Mouse (Mus musculus) gastrocnemius, postnatal 25 days (tissue): Measurements from ENCODE around the gene Tmem203. TPM values are rescaled to one million over a fixed set of nuclear protein-coding genes. Genes with fewer than 3 reads are reported as not detected.

ENCODE experiments used
- DNase-seq: peaks from one replicate; pipeline ENCODE4 v3.0.0; 2022
- total RNA-seq, 2 experiments: library from RNA; stranded (reverse); gene quantifications; 1 replicate in 1 of 2; 2 replicates in 1 of 2; pipeline ENCODE4 v1.2.3; 2021

Gene Tmem203
- total RNA-seq, 2 experiments from 2014 or later = 10.3 to 11.3 TPM

DNA sequence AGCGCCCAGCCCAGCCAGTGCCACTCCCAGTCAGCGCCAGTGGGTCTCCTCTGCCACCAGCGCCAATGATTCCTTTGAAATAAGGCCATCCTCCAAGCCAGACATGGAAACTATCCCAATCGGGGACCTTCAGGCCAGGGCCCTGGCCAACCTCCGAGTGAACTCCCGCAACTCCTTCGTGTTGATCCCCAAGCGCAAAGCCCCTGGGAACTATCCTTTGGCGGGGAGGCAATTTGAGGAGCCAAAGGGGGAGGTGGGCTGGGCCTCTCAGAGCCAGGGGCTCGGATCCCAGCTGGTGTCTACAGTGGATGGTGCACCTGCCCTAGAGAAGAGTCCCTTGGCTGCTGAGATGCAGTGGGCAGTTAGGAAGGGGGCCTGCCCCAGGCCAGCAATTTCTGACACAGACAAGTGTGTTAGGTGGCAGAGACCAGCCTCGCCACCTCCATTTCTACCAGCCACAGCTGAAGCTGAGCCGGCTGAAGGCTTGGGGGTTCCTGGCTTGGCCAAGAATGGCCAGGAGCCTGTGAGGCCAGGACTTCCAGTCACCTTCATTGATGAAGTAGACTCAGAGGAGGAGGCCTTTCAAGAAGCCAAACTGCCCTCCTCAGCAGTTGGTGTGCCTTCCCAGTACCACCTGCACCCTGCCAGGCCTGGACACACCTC is 8.5 kb downstream of the Tmem203 start:
- DNase-seq = no peak

DNA sequence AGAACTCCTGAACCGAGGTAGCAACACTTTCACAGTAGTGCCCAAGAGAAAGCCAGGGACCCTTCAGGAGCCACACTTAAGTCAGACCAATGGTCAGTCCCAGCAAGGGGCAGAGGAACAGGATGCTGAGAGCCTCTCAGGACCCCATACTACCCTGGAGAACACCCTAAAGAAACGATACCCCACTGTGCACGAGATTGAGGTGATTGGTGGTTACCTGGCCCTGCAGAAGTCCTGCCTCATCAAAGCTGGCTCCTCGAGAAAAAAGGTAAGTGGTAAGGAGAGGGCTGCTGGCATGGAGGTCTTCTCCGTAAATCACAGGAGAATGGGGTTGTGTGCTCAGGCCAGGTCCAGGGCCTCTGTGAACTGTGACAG is 9.0 kb downstream of the Tmem203 start:
- no peak for DNase-seq

DNA sequence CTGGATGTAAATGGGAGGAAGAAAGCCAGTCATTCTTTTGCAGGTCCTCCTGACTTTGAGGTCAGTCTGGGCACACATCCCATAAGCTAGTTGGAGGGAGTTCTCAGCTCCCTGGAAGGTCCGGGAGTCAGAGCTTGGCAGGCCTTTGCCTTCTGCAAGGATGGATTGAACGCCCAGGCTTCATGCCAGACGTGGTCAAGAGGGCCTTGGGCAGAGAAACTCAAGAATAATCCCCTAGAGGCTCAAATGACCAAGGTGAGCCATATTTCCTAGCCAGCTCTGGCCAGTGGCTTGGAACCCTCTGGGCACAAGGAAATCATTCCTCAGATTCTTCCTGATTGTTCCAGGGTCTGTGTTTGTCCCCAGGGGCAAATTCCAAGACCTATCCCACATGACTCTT is 9.6 kb downstream of the Tmem203 start:
- DNase-seq = no peak

DNA sequence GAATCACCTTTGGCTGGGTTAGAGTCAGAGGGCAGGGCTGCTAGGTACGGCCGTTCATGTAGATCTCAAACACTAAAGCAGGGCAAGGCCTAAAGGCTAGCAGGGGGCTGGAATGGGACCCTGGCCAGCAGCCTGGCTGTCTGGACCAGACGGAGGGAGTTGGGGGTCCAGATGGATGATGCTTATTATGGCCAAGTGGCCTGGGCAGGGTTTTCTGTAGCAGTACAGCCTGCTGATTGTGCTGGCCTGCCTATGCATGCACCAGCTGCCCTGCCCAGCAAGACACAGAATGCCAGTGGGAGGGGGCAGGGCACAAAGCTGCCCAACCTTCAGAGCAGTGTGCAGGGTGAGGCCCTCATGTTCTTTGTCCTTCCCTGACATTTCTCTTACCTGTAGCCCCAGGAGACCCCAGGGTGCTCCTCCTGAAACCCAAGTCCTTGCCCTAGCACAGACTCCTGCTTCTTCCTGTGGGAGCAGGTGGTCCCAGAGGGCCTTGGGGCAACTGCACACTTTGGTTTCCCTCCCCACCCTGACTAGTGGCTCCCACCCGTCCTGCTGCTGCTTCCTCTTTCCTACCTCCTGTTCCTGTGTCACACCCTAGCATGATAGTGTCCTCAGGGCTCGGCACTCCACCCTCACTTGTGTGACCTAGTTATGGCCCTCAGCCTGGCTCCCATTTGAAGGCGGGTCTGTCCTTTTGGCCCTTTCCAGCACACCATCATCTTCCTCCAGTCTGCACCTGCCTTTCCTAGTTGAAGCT is 10.8 kb downstream of the Tmem203 start:
- DNase-seq = peak; percentile 16

DNA sequence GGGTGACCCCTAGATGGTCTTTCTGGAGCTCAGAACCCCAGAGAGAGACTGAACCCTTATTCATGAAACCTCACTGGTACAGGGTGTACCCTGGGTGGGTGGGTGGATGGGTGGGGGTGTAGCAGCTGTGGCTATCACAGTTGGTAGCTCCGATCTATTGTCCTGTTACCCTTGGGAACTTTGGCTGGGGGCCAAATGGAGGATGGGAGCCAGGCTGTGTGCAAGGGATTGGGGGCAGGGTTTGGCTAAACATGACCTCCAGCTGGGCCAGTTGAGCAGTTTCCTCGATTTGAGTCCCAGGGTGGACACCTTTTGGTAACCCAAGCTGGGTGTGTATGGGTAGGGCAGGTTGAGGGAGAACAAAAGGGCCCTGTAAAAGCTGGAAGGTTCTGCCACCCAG is 11.5 kb downstream of the Tmem203 start:
- DNase-seq = peak; percentile 40

DNA sequence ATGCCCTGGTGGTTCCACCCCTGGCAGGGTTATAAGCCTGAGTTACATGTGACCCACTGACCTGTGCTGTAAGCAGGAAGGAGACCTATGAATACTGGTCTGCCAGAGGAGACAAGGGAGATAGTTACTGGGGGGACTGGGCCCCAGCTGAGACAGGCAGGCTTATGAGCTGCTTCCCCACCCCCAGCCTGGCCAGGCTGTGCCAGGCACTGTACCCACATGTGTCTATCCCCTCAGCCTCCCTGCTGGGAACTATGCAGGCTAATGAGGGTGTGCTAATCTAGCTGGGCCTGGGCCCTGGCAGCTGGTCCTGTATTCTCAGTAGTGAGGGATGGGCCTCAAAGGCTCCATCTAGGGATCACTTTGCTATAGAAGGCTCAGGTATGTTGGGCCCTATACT is 12.0 kb downstream of the Tmem203 start:
- no peak for DNase-seq

DNA sequence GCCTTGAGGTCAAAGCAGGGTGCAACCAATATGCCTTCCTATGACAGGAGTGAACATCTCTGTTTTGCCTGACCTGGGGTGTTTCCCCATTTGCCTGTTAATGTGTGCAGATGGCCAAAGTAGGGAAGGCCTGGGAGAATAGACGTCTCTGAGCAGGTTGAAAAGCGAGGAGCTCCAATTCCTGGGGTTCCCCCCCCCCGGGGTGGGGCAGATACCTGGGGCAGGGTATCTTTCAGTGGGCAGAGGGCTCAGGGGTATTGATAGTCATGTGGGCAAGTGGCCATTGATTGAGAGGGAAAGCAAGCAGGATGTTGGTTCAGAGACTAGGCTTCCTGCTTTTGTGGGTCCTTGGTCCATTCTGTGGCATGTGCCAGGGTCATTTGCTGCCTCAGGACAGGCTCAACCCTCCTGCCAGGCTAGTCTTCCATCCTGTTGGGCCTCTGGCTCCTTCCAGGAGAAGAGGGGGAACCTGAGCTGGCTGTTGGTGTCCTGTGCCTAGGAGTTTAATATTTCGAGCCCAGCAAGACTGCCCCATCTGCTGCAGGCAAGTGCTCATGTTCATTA is 12.6 kb downstream of the Tmem203 start:
- DNase-seq = no peak

DNA sequence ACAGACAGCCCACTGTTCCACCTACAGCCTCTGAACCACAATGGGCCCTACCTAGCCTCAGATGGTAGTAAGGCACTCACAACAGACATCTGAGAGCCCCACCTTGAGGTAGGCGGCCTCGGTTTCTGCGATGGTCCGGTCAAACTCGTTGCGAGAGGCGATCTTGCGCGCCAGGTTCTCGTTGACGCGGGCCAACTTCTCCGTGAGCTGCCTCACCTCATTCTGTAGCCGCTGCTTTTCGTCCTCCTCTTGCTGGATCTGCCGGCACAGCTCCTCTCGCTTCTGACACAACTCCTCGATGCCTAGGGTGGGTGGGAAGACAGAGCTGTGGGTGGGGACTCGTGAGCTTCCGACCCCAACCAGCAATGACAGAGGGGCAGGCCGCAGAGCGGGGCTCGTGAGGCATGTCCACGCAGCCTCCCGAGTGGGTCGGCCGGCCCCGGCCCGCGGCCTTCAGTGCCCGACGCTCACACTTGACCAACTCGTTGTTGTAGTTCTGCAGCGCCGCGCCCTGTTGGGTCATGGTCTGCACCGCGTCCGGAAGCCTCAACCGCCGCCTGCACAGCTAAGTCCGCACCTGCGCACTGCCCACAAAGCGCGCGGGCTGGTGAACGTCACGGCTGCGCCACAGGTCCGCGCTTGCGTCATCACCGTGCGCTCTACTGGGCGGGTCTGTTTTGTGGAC is 16.7 kb downstream of the Tmem203 start, which contains the start of the genes Ssna1 and Anapc2:
Gene Ssna1, minus strand, starts transcription at position 612 of the 685 bp plus-strand sequence.
Gene Anapc2, plus strand, starts transcription at position 652 of the 685 bp plus-strand sequence.
- peak; percentile 95 for DNase-seq

DNA sequence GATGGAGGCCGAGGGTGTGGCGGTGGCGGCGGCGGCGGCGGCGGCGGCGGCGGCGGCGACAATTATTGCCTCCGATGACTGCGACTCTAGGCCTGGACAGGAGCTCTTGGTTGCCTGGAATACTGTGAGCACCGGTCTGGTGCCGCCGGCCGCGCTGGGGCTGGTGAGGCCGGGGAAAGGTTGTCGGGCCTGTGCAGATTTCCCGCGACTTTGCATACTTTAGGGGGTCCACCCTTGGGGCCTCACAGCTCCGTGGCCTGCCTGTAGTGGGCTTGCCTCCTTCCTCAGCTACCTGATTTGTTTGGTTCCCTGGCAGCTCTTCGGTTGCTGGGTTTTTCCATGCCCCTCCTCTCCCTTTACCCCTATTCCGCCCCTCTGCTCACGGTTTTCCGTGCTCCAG is 17.3 kb downstream of the Tmem203 start:
- no peak for DNase-seq

DNA sequence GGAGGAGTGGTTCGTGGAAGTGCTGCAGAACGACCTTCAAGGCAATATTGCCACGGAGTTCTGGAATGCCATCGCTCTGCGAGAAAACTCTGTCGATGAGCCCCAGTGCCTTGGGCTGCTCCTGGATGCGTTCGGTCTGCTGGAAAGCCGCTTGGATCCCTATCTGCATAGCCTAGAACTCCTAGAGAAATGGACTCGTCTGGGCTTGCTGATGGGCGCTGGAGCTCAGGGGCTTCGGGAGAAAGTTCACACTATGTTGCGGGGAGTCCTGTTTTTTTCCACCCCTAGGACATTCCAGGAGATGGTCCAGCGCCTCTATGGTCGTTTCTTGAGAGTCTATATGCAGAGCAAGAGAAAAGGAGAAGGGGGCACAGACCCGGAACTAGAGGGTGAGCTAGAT is 17.8 kb downstream of the Tmem203 start:
- DNase-seq = no peak

DNA sequence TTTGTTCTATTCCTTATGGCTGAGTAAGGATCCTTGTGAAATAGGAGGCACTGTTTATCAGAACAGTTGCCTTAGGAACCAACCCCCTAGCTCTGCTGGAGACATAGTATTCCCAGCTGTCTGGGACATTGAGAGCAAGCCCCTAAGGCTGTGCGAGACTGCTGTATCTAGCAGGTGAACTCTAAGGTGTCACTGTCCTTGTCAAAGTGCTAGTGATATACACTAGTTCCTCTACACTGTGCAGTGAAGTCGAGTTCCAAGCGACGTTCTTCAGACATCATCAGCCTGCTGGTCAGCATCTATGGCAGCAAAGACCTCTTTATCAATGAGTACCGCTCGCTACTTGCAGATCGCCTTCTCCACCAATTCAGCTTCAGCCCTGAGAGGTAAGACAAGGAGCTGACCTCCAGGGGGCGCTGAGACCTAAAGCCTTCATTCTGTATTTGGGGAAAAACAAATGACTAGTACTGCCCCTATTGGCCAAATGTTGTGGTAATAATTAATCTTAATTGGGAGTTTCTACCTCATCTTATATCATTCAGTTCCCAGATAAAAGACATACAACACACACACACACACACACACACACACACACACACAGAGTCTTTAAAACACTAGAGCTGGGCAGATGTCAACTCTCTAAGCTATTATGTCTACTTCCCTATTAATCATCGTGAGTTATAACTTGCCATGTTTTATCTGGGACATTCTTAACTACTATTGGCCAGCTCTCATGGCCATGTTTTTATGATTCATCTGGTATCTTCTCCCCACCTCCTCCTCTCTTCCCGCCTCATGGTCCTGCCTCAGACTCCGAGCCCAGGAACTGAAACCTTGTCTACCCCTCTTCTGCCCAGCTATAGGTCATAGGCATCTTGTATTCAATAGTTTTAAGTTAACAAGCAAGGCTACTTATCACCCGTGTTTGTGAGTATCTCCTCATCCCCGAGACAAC is 24.0 kb downstream of the Tmem203 start:
- DNase-seq = peak; percentile 38

DNA sequence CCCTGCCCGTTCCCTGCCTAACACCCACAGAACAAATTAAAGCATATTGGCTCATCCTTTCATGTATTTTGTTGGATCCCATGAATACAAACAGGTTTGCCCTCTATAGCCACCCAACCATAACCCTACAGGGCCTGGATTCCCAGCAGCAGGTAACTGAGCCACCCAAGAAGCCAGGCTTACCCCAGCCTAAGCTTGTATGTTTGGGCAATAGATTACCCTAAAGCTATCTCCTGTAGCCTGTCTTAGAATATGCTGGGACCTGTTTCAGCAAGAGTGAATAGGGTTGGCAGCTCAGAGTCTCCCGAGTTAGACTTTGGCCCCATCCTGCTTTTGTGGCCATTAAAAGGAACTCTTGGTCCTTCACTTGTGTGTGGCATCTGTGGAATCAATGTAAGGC is 30.3 kb downstream of the Tmem203 start:
- DNase-seq = no peak

DNA sequence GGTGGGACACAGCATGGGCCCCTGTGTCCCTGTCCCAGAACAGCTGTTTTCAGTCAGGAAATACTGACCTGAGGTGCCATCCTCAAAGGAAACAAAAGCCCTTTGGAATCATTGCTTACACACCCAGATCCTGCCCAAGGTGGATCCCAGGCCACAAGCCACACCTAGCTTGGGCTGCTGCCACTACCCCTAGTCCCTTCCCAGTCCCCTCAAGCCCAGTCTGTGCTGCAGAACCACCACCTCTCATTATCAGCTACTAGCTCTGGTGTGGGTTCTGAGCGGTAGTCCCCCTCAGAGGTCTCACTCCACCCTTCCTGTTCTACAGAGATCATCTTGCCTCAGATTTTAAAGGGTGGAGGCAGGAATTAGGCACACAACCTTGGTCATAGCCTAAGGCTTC is 31.1 kb downstream of the Tmem203 start:
- no peak for DNase-seq

DNA sequence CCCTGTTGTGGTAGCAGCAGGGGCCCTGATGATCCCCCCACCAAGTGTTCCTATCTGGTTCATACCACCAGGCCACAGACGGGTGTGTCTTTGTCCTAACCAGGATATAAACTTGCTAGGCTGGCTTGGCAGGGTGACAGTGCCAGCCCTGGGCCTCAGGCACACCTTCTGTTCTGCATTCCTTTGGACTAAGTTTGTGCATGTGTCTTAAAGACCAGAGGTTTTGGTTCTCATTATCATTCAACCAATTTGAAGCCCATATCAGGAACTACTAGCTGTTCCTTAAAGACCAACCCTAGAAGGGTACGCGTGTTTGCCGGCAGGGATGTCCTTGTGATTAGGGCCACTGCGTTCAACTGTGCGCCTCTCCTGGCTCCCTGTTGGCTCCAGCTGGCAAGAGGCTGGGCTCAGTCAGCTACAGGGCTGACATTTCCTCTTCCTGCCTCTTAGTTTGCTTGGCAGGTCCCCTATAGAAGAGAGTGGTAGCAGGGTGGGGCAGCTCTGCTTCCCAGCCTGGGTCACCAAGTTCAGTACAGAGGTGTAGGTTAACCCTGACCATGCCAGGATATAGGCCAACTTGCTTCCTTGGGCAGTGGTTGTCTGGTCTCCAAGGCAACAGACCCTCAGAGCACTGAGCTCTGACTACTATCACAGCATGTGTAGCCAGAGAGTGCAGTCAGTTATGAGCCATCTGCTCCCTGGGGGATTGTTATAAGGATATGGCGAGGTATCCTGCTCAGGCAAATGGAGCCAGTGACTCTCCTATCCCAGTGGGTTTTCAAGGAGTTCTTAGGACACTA is 31.8 kb downstream of the Tmem203 start:
- DNase-seq = no peak

DNA sequence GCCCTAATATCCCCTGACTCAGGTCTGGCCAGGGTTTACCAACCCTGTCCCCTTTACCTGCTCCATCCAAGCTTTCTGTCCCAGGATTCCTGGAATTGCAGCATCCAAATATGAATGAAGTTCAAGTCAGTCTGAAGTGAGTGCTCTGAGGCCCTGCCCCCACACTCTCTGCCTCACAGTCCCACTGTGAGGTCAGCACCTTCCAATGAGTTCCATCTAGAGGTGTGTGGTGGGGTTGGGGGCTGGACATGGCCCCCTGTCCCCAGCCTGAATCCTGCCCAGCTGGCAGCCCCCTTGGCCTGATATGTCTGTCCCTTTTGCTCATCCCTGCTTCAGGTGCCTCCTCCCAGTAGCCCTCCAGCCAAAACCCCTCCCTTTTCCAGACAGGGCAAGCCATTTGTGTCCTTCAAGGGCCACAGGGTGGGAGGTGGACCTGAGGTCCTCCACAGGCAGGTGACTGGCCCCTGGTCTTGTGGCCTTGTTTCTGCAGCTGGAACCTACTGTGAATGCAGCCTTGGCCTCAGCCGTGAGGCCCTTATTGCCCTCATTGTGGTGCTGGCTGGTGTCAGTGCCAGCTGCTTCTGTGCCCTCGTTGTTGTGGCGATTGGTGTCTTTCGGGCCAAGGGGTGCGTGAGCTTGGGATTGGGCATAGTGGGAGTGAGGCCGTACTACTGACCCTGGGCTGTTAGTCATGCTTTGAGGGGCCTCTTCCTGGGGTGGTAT is 32.8 kb downstream of the Tmem203 start, which contains the start of gene Tmem210:
Gene Tmem210, plus strand, starts transcription at position 219 of the 723 bp plus-strand sequence.
- no peak for DNase-seq

DNA sequence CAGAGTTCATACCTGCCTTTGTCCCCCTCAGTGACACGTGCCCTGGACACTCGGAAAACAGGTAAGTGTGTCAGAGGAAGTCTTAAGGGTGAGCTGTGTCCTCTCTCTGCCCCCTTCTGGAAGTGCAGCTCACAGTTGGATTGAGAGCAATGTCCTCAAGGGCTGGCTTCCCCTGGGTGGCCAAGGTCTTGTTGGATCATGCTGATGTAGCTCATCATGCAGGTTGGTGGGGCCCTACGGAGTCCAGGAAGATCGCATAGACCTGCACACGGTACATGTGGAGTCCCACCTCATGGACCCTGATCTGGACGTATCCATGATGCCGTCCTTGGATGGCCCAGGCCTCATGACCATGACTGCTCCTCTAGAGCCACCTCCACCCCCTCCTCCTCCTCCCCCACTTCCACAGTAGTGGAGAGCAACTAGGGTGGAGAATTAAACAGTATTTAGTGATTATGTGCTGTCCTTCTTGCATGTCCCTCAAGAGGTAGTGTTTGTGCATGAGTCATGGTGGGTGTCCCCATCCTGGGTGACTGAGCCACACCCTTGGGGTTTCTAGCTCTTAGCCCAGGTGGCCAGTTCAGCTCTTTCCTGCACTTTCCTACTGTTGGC is 33.6 kb downstream of the Tmem203 start:
- DNase-seq = no peak

DNA sequence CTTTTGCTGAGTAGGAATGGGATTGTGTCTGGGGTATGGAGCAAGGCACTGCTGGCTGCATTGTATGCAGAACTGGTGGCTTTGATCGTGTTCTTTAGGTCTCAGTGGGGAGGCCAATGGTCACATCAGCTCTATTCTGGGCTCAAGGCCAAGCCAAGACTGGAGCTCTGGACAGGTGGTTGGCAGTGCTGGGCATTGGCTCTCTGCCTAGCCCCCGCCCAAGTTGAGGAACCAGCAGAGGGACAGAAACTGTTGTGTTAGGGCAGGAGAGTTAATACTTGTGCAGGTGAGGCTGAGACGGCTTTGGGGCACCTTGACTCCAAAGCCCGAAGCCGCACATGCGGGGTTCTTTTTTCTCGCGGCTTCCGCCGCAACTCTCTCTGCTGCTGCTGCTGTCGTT is 34.4 kb downstream of the Tmem203 start, which contains the start of gene Lrrc26:
Gene Lrrc26, plus strand, starts transcription at position 265 of the 400 bp plus-strand sequence.
- DNase-seq = no peak

DNA sequence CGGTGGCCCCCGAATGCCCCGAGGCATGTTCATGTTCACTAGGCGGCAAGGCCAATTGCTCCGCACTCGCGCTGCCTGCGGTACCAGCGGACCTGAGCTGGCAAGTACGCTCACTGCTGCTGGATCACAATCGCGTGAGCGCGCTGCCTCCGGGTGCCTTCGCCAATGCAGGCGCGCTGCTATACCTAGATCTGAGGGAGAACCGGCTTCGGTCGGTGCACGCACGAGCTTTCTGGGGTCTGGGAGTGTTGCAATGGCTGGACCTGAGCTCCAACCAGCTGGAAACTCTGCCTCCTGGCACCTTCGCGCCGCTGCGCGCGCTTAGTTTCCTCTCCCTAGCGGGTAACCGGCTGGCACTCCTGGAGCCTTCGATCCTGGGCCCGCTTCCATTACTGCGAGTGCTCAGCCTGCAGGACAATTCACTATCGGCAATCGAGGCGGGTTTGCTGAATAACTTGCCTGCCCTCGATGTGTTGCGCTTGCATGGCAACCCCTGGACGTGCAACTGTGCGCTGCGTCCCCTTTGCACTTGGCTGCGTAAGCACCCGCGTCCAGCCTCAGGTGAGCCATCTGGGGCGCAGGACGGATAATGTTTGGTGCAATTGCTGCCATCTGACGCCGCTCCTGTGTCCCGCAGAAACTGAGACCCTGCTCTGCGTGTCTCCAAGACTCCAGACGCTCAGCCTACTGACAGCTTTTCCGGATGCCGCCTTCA is 35.0 kb downstream of the Tmem203 start:
- no peak for DNase-seq

DNA sequence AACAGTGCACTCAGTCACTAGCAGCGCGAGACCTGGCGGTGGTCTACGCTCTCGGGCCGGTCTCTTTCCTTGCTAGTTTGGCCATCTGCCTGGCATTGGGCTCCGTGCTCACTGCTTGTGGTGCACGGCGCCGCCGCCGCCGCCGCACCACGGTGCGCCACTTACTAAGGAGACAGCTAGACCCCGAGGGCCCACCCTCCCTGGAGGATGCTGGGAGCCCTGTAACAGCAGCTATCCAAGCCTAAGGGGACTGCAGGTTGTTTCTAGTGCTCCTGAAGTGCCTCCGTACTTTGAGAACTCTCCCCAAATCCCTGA is 35.5 kb downstream of the Tmem203 start:
- no peak for DNase-seq
